Mouse (Mus musculus): Measurements from ENCODE around the gene Cd86.

DNA sequence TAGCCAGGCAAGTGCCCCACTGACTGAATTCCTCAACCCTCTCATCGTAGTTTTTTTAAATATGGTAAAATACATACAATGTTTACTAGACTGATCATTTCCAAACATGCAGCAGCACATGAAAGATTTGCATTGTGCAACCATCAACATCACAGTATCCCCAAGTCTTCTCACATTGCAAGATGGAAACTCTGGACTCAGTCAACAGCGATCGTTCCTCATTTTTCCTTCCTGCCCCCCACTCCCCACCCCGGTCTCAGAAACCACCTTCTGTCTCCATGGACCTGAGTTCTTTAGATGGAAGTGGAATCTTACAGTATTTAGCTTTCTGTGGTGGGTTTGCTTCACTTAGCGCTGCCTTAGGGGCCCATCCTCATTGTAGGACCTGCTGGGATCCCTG lies 34.3 kb downstream of the Cd86 start:
- TF ChIP-seq CTCF (IDR thresholded peaks at IDR 0.05; ENCODE audit: low read depth, low read length) (no peak), POLR2A (IDR thresholded peaks at IDR 0.05; ENCODE audit: borderline replicate concordance, low read depth, low read length) (no peak)

Measured in bone marrow macrophage, adult 2 months (primary cell).